Mouse (Mus musculus) liver, postnatal 0 days (tissue): ENCODE measurements around the gene Mex3a. TPM values are rescaled to one million over a fixed set of nuclear protein-coding genes. Genes with fewer than 3 reads are reported as not detected.
A peak's percentile ranks its signal among the peaks of the same experiment; 100 is the strongest.

ENCODE experiments used
- ATAC-seq: fragments of 200-750 bp; cut with Nextera tagmentation; 2 replicates; pipeline ENCODE4 v1.8.0; 2017; ENCODE audit warnings: mild to moderate bottlenecking, moderate library complexity
- DNase-seq: peaks from one replicate; pipeline ENCODE4 v3.0.0-alpha.2; 2016
- H3K27ac ChIP-seq: fragments of 300-500 bp; sonication (generic); 2 replicates; pipeline ENCODE4 v1.5.1; 2014; ENCODE audit warnings: antibody characterized with exemption, moderate library complexity, mild to moderate bottlenecking, low read depth
- H3K27me3 ChIP-seq: fragments of 300-500 bp; sonication (generic); 2 replicates; pipeline ENCODE4 v1.6.1; 2014; ENCODE audit warnings: low read length, control low read depth, mixed read lengths; ENCODE audit not compliant: insufficient read depth
- H3K36me3 ChIP-seq: fragments of 300-500 bp; sonication (generic); replicated peaks from 2 replicates; pipeline ENCODE4 v1.6.1; 2014; ENCODE audit warnings: mild to moderate bottlenecking, control low read depth, low read length, moderate library complexity, mixed read lengths; ENCODE audit not compliant: insufficient read depth
- H3K4me1 ChIP-seq: fragments of 300-500 bp; sonication (generic); 2 replicates; pipeline ENCODE4 v1.6.1; 2014; ENCODE audit warnings: antibody characterized with exemption, mild to moderate bottlenecking, control low read depth; ENCODE audit not compliant: insufficient read depth
- H3K4me2 ChIP-seq: fragments of 300-500 bp; sonication (generic); 2 replicates; pipeline ENCODE4 v1.6.1; 2014; ENCODE audit warnings: low read depth, mild to moderate bottlenecking, low read length, moderate library complexity, mixed read lengths
- H3K4me3 ChIP-seq: fragments of 300-500 bp; sonication (generic); 2 replicates; pipeline ENCODE4 v1.5.1; 2014; ENCODE audit warnings: low read depth, low read length
- H3K9ac ChIP-seq: fragments of 300-500 bp; sonication (generic); replicated peaks from 2 replicates; pipeline ENCODE4 v1.6.1; 2014; ENCODE audit warnings: mild to moderate bottlenecking, moderate library complexity
- H3K9me3 ChIP-seq: fragments of 300-500 bp; sonication (generic); 2 replicates; pipeline ENCODE4 v1.6.1; 2016; ENCODE audit warnings: mild to moderate bottlenecking, control low read depth, low read length, mixed read lengths
- CTCF ChIP-seq: sonication (generic); IDR thresholded peaks from 2 replicates; pipeline ENCODE4 v1.5.1; 2016; ENCODE audit warnings: antibody characterized with exemption, low read depth
- EP300 ChIP-seq: IDR thresholded peaks from 2 replicates; pipeline ENCODE4 v1.6.1; 2016; ENCODE audit warnings: antibody characterized with exemption, low read depth, mild to moderate bottlenecking
- WGBS: fragments of 180-500 bp; shearing (Covaris S2); extraction: QIAGEN DNeasy Blood & Tissue Kit; methylation state at CpG from one replicate; pipeline ENCODE4 v1.1.7; 2014; ENCODE audit not compliant: insufficient replicate concordance; 5-methylcytosine and 5-hydroxymethylcytosine counted together
- polyA plus RNA-seq: library from polyadenylated mRNA; unstranded; fragments of >200 nt; fragmentation: Nextera tagmentation; extraction: Ambion mirVana; gene quantifications from 2 replicates; pipeline ENCODE4 v1.2.1, GENCODE M21; 2015

Mex3a gene
- polyA plus RNA-seq, 1 experiment from 2014 or later = 0.51 TPM

DNA sequence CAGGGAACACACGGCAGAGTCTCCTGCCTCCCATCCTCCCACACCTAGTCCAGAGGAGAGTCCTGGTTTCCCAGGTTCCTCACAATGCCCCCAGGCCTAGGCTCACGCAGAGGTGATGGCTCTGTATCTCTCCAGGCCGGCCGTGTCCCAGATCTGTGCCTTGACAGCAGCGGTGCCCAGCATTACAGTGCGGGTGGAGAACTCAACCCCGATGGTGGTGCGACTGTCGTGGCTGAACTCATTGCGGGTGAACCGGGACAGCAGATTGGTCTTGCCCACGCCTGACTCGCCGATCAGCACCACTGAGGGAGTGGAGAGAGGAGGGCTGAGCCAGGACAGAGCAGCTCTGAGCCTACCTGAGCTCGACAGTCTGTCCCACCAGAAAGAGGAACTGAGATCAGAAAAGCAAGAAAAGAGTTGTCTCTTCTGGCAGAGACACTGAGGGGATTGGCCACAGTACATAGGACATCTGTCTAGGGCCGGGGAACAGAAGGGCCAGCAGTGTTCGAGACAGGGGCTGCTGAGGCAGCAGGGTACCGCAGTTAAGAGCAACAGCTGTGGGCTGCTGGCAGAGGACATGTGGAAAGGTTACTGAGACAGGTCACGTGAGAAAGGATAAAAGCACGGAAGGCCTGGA, 12.9 kb downstream of the Mex3a start:
- Histone ChIP-seq H3K4me3 (no peak overlapping the region), H3K9ac (no peak overlapping the region), H3K9me3 (no peaks in the 10 kb centered on the region), H3K27ac (no peak overlapping the region), H3K4me1 (peaks cover 2% of the 10 kb centered on the region; the same call in 1 of the 2 replicates), H3K27me3 (no peaks in the 10 kb centered on the region), H3K4me2 (no peak overlapping the region), H3K36me3 (no peaks in the 10 kb centered on the region)
- WGBS = 54% methylated on average over 20 of the region's 20 CpGs
- DNase-seq (no peak), ATAC-seq (no peak; the same call in 1 of the 2 replicates)
- TF ChIP-seq CTCF (no peak), EP300 (no peak)

GRCm38 (mm10) chr3:88546674-88547418, 14.7 kb downstream of the Mex3a start:
- H3K27ac ChIP-seq = no peak overlapping the region
- H3K27me3 ChIP-seq = no peaks in the 10 kb centered on the region
- no peak overlapping the region for H3K9ac ChIP-seq
- peaks cover 12% of the 10 kb centered on the region for H3K4me1 ChIP-seq
- H3K9me3 ChIP-seq = no peaks in the 10 kb centered on the region
- H3K36me3 ChIP-seq = no peaks in the 10 kb centered on the region
- TF ChIP-seq EP300 = no peak
- 67% methylated on average over 6 of the region's 6 CpGs for WGBS
- ATAC-seq (no peak), DNase-seq (no peak)
- no peak overlapping the region for H3K4me3 ChIP-seq
- no peak overlapping the region for H3K4me2 ChIP-seq

DNA sequence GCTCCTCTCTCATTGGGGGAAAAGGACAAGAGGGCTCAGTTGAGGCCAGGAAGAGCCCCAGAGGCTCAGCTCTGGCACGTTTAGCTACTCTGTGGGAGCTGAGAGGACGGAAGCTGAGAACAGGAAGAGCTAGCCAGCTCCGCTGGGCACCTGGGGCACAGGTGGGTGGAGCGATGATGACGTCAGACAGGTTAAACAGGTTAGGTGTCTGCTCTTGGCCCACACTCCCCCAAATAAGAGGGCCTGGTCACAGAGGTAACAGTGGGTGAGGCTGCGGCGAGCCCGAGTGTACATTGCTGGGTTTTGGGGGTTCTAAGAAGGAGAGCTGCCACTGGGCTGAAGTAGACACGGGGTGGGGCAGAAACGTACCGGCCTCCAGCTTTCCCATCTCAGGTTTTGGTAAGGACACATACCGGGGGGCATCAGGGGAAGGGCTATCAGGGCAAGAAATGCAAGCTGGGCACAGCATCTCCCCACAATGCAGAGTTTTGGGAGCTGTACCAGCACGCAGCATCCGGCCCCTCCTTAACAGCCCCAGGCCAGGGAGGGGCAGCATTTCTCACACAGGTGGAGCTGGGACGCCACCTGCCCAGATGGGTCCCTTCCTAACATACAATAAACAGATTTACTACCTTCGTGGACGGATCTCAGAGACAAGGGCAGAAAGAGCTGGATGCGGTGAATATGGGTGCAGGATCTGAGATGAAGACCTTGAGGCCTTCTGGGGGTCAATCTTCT, 16.2 kb downstream of the Mex3a start, which contains the start of gene Rab25:
Gene Rab25 (minus strand): TSS at position 121 of the 738 bp plus-strand sequence.
- ATAC-seq (no peak), DNase-seq (no peak)
- 75% methylated on average over 18 of the region's 18 CpGs for WGBS
- no peak within 1 kb of the TSS for H3K9ac ChIP-seq
- H3K27ac ChIP-seq = no peak within 1 kb of the TSS
- no peak for TF ChIP-seq CTCF
- no peak for TF ChIP-seq EP300
- H3K36me3 ChIP-seq = no peaks in the 10 kb centered on the region
- H3K4me2 ChIP-seq = no peak within 1 kb of the TSS
- peaks cover 15% of the 10 kb centered on the region for H3K4me1 ChIP-seq
- no peaks in the 10 kb centered on the region for H3K9me3 ChIP-seq
- no peak within 1 kb of the TSS for H3K4me3 ChIP-seq
- H3K27me3 ChIP-seq = no peaks in the 10 kb centered on the region

GRCm38 (mm10) chr3:88551586-88551985, 19.4 kb downstream of the Mex3a start:
- DNase-seq (no peak), ATAC-seq (no peak)
- TF ChIP-seq CTCF = no peak
- no peak for TF ChIP-seq EP300
- no peaks in the 10 kb centered on the region for H3K9me3 ChIP-seq
- peak overlapping the region; percentile 98 for H3K4me2 ChIP-seq
- H3K27ac ChIP-seq = peak overlapping the region; percentile 98
- peaks cover 7% of the 10 kb centered on the region for H3K36me3 ChIP-seq
- peak overlapping the region; percentile 92; the same call in 1 of the 2 replicates for H3K9ac ChIP-seq
- peaks cover 19% of the 10 kb centered on the region for H3K4me1 ChIP-seq
- peak overlapping the region; percentile 84 for H3K4me3 ChIP-seq
- 51% methylated on average over 4 of the region's 4 CpGs for WGBS
- no peaks in the 10 kb centered on the region for H3K27me3 ChIP-seq

DNA sequence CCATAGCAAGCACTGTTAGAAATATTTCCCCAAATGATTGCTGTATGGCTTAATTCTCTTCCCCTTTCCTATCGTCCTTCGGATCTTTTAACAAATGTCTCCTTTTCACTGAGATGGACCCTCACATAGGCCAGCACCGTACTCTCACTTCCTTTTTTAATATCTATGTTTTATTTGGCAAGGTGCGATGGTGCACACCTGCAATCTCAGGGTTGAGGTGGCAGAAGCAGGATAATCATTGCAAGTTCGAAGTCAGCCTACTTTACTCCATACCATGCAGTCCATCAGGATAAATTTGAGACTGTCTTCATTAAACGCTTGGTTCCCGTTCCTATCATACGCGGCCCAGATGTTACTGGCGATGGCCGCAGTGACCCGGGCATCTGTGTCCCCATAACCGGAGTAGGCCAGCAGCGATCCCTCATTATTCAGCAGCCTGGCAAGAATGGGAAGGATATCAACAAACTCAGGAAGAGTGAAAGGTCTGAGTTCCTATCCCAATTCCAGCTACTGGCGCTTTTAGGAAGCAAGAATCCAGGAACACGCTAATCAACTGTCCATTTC, 20.0 kb downstream of the Mex3a start:
- 7% methylated on average over 16 of the region's 16 CpGs for WGBS
- DNase-seq (no peak), ATAC-seq (no peak)
- TF ChIP-seq CTCF = no peak
- TF ChIP-seq EP300 = no peak
- Histone ChIP-seq H3K4me3 (peak overlapping the region; percentile 84), H3K27ac (peak overlapping the region; percentile 98), H3K9ac (peak overlapping the region; percentile 92), H3K36me3 (peaks cover 12% of the 10 kb centered on the region), H3K4me2 (peak overlapping the region; percentile 98), H3K27me3 (no peaks in the 10 kb centered on the region), H3K4me1 (peaks cover 19% of the 10 kb centered on the region), H3K9me3 (no peaks in the 10 kb centered on the region)
